Mouse (Mus musculus): ENCODE measurements around the gene Galnt4. TPM values are rescaled to one million over a fixed set of nuclear protein-coding genes. Genes with fewer than 3 reads are reported as not detected.

The Galnt4 gene
- polyA plus RNA-seq, 1 experiment, result 3.6 TPM

GRCm38 (mm10) chr10:99108431-99108982 is 548 bp downstream of the Galnt4 start:
- H3K4me3 ChIP-seq (ENCODE audit: insufficient read depth, poor library complexity, severe bottlenecking), result peak overlapping the region; percentile 90
- peaks cover 20% of the 10 kb centered on the region for H3K79me3 ChIP-seq (ENCODE audit: low read depth)
- H3K79me2 ChIP-seq (ENCODE audit: control insufficient read depth, insufficient read depth), result peaks cover 42% of the 10 kb centered on the region
- H3K27me3 ChIP-seq (ENCODE audit: control insufficient read depth, insufficient read depth, insufficient read length), result no peaks in the 10 kb centered on the region
- H3K36me3 ChIP-seq (ENCODE audit: control insufficient read depth, insufficient read depth), result peaks cover 23% of the 10 kb centered on the region
- TF ChIP-seq USF1 (IDR thresholded peaks at IDR 0.05; ENCODE audit: low read depth) (no peak), CEBPB (IDR thresholded peaks at IDR 0.05; ENCODE audit: low read depth) (no peak), FOSL1 (IDR thresholded peaks at IDR 0.05; ENCODE audit: insufficient read depth, low read length, poor library complexity, severe bottlenecking) (no peak), MYOG (IDR thresholded peaks at IDR 0.05; ENCODE audit: control insufficient read depth, extremely low read depth, insufficient read length) (no peak), MAX (IDR thresholded peaks at IDR 0.05) (no peak), MYOD1 (IDR thresholded peaks at IDR 0.05; ENCODE audit: control insufficient read depth, insufficient read length, low read depth) (no peak), CTCF (IDR thresholded peaks at IDR 0.05; ENCODE audit: control insufficient read depth, insufficient read depth, insufficient read length) (no peak)
- peak overlapping the region; percentile 88 for H3ac ChIP-seq (ENCODE audit: control insufficient read depth, insufficient read length, low read depth)

GRCm38 (mm10) chr10:99113533-99113932 is 5.6 kb downstream of the Galnt4 start:
- peaks cover 17% of the 10 kb centered on the region for H3K79me3 ChIP-seq (ENCODE audit: low read depth)
- no peak for TF ChIP-seq MYOD1 (IDR thresholded peaks at IDR 0.05; ENCODE audit: control insufficient read depth, insufficient read length, low read depth)
- no peak for TF ChIP-seq CTCF (IDR thresholded peaks at IDR 0.05; ENCODE audit: control insufficient read depth, insufficient read depth, insufficient read length)
- TF ChIP-seq USF1 (IDR thresholded peaks at IDR 0.05; ENCODE audit: low read depth), result no peak
- no peak for TF ChIP-seq MAX (IDR thresholded peaks at IDR 0.05)
- TF ChIP-seq FOSL1 (IDR thresholded peaks at IDR 0.05; ENCODE audit: insufficient read depth, low read length, poor library complexity, severe bottlenecking), result no peak
- TF ChIP-seq MYOG (IDR thresholded peaks at IDR 0.05; ENCODE audit: control insufficient read depth, extremely low read depth, insufficient read length), result no peak
- no peak for TF ChIP-seq CEBPB (IDR thresholded peaks at IDR 0.05; ENCODE audit: low read depth)
- H3K79me2 ChIP-seq (ENCODE audit: control insufficient read depth, insufficient read depth), result peaks cover 43% of the 10 kb centered on the region
- no peaks in the 10 kb centered on the region for H3K27me3 ChIP-seq (ENCODE audit: control insufficient read depth, insufficient read depth, insufficient read length)
- H3K36me3 ChIP-seq (ENCODE audit: control insufficient read depth, insufficient read depth), result peaks cover 23% of the 10 kb centered on the region
- no peak overlapping the region for H3ac ChIP-seq (ENCODE audit: control insufficient read depth, insufficient read length, low read depth)
- H3K4me3 ChIP-seq (ENCODE audit: insufficient read depth, poor library complexity, severe bottlenecking), result no peak overlapping the region

- Histone ChIP-seq H3K79me3 (ENCODE audit: low read depth) (peaks cover 13% of the 10 kb centered on the region), H3K36me3 (ENCODE audit: control insufficient read depth, insufficient read depth) (peaks cover 17% of the 10 kb centered on the region), H3K27me3 (ENCODE audit: control insufficient read depth, insufficient read depth, insufficient read length) (no peaks in the 10 kb centered on the region), H3K79me2 (ENCODE audit: control insufficient read depth, insufficient read depth) (peaks cover 36% of the 10 kb centered on the region), H3K4me3 (ENCODE audit: insufficient read depth, poor library complexity, severe bottlenecking) (no peak overlapping the region), H3ac (ENCODE audit: control insufficient read depth, insufficient read length, low read depth) (no peak overlapping the region)
- TF ChIP-seq MAX (IDR thresholded peaks at IDR 0.05) (no peak), CEBPB (IDR thresholded peaks at IDR 0.05; ENCODE audit: low read depth) (no peak), MYOD1 (IDR thresholded peaks at IDR 0.05; ENCODE audit: control insufficient read depth, insufficient read length, low read depth) (no peak), MYOG (IDR thresholded peaks at IDR 0.05; ENCODE audit: control insufficient read depth, extremely low read depth, insufficient read length) (no peak), USF1 (IDR thresholded peaks at IDR 0.05; ENCODE audit: low read depth) (no peak), CTCF (IDR thresholded peaks at IDR 0.05; ENCODE audit: control insufficient read depth, insufficient read depth, insufficient read length) (no peak), FOSL1 (IDR thresholded peaks at IDR 0.05; ENCODE audit: insufficient read depth, low read length, poor library complexity, severe bottlenecking) (no peak)
Measured at GRCm38 (mm10) chr10:99114295-99114694, 6.3 kb downstream of the Galnt4 start.

GRCm38 (mm10) chr10:99115471-99116236 is 7.7 kb downstream of the Galnt4 start:
- peaks cover 7% of the 10 kb centered on the region for H3K79me3 ChIP-seq (ENCODE audit: low read depth)
- no peaks in the 10 kb centered on the region for H3K27me3 ChIP-seq (ENCODE audit: control insufficient read depth, insufficient read depth, insufficient read length)
- H3K4me3 ChIP-seq (ENCODE audit: insufficient read depth, poor library complexity, severe bottlenecking), result no peak overlapping the region
- H3ac ChIP-seq (ENCODE audit: control insufficient read depth, insufficient read length, low read depth), result no peak overlapping the region
- TF ChIP-seq MAX (IDR thresholded peaks at IDR 0.05) (no peak), MYOG (IDR thresholded peaks at IDR 0.05; ENCODE audit: control insufficient read depth, extremely low read depth, insufficient read length) (no peak), CEBPB (IDR thresholded peaks at IDR 0.05; ENCODE audit: low read depth) (no peak), MYOD1 (IDR thresholded peaks at IDR 0.05; ENCODE audit: control insufficient read depth, insufficient read length, low read depth) (no peak), USF1 (IDR thresholded peaks at IDR 0.05; ENCODE audit: low read depth) (no peak), CTCF (IDR thresholded peaks at IDR 0.05; ENCODE audit: control insufficient read depth, insufficient read depth, insufficient read length) (no peak), FOSL1 (IDR thresholded peaks at IDR 0.05; ENCODE audit: insufficient read depth, low read length, poor library complexity, severe bottlenecking) (no peak)
- peaks cover 25% of the 10 kb centered on the region for H3K79me2 ChIP-seq (ENCODE audit: control insufficient read depth, insufficient read depth)
- H3K36me3 ChIP-seq (ENCODE audit: control insufficient read depth, insufficient read depth), result peaks cover 3% of the 10 kb centered on the region

GRCm38 (mm10) chr10:99116237-99116632 is 8.3 kb downstream of the Galnt4 start:
- Histone ChIP-seq H3K36me3 (ENCODE audit: control insufficient read depth, insufficient read depth) (no peaks in the 10 kb centered on the region), H3K4me3 (ENCODE audit: insufficient read depth, poor library complexity, severe bottlenecking) (no peak overlapping the region), H3K79me3 (ENCODE audit: low read depth) (peaks cover 5% of the 10 kb centered on the region), H3ac (ENCODE audit: control insufficient read depth, insufficient read length, low read depth) (no peak overlapping the region), H3K27me3 (ENCODE audit: control insufficient read depth, insufficient read depth, insufficient read length) (no peaks in the 10 kb centered on the region), H3K79me2 (ENCODE audit: control insufficient read depth, insufficient read depth) (peaks cover 19% of the 10 kb centered on the region)
- no peak for TF ChIP-seq CTCF (IDR thresholded peaks at IDR 0.05; ENCODE audit: control insufficient read depth, insufficient read depth, insufficient read length)
- no peak for TF ChIP-seq USF1 (IDR thresholded peaks at IDR 0.05; ENCODE audit: low read depth)
- TF ChIP-seq FOSL1 (IDR thresholded peaks at IDR 0.05; ENCODE audit: insufficient read depth, low read length, poor library complexity, severe bottlenecking), result no peak
- no peak for TF ChIP-seq MYOD1 (IDR thresholded peaks at IDR 0.05; ENCODE audit: control insufficient read depth, insufficient read length, low read depth)
- no peak for TF ChIP-seq MYOG (IDR thresholded peaks at IDR 0.05; ENCODE audit: control insufficient read depth, extremely low read depth, insufficient read length)
- TF ChIP-seq MAX (IDR thresholded peaks at IDR 0.05), result no peak
- TF ChIP-seq CEBPB (IDR thresholded peaks at IDR 0.05; ENCODE audit: low read depth), result no peak
